Mouse (Mus musculus) intestine, postnatal 0 days (tissue): Measurements from ENCODE around the gene Ankrd26. TPM values are rescaled to one million over a fixed set of nuclear protein-coding genes. Genes with fewer than 3 reads are reported as not detected.
"Not testable (repeated sequence)": the region's sequence is repeated elsewhere in the genome, so short reads cannot be mapped to it uniquely, and the experiment has no call there.

Source experiments
- ATAC-seq: fragments of 200-750 bp; cut with Nextera tagmentation; 2 replicates; pipeline ENCODE4 v1.8.0; 2017; ENCODE audit warnings: mild to moderate bottlenecking, moderate TSS enrichment, moderate library complexity
- H3K27ac ChIP-seq: fragments of 300-500 bp; sonication (generic); 2 replicates; pipeline ENCODE4 v1.5.1; 2014; ENCODE audit warnings: mild to moderate bottlenecking, low read depth, low read length, moderate library complexity
- H3K27me3 ChIP-seq: fragments of 300-500 bp; sonication (generic); replicated peaks from 2 replicates; pipeline ENCODE4 v1.6.1; 2014; ENCODE audit warnings: low read length, mixed read lengths; ENCODE audit not compliant: control insufficient read depth, insufficient read depth
- H3K36me3 ChIP-seq: fragments of 300-500 bp; sonication (generic); 2 replicates; pipeline ENCODE4 v1.6.1; 2014; ENCODE audit warnings: mild to moderate bottlenecking, moderate library complexity; ENCODE audit not compliant: control insufficient read depth, insufficient read depth
- H3K4me1 ChIP-seq: fragments of 300-500 bp; sonication (generic); replicated peaks from 2 replicates; pipeline ENCODE4 v1.6.1; 2014; ENCODE audit warnings: antibody characterized with exemption, low read length, mixed read lengths; ENCODE audit not compliant: control insufficient read depth, insufficient read depth
- H3K4me2 ChIP-seq: fragments of 300-500 bp; sonication (generic); replicated peaks from 2 replicates; pipeline ENCODE4 v1.6.1; 2014; ENCODE audit warnings: low read depth, mild to moderate bottlenecking, moderate library complexity
- H3K4me3 ChIP-seq: fragments of 300-500 bp; sonication (generic); 2 replicates; pipeline ENCODE4 v1.5.1; 2014; ENCODE audit warnings: low read depth, low read length
- H3K9ac ChIP-seq: fragments of 300-500 bp; sonication (generic); 2 replicates; pipeline ENCODE4 v1.6.1; 2014; ENCODE audit warnings: mild to moderate bottlenecking, low read depth, low read length
- H3K9me3 ChIP-seq: fragments of 300-500 bp; sonication (generic); 2 replicates; pipeline ENCODE4 v1.6.1; 2016; ENCODE audit warnings: mixed run types; ENCODE audit not compliant: control insufficient read depth
- CTCF ChIP-seq: sonication (generic); IDR thresholded peaks from 2 replicates; pipeline ENCODE4 v1.5.1; 2016; ENCODE audit warnings: low read depth, mild to moderate bottlenecking, control low read depth, antibody characterized with exemption, moderate library complexity
- WGBS: fragments of 180-500 bp; shearing (Covaris S2); extraction: QIAGEN DNeasy Blood & Tissue Kit; methylation state at CpG from one replicate; pipeline ENCODE4 v1.1.7; 2014; 5-methylcytosine and 5-hydroxymethylcytosine counted together
- polyA plus RNA-seq: library from polyadenylated mRNA; unstranded; fragments of >200 nt; fragmentation: Nextera tagmentation; extraction: Ambion mirVana; gene quantifications from 2 replicates; pipeline ENCODE4 v1.2.1, GENCODE M21; 2015

Ankrd26 gene
- polyA plus RNA-seq, 1 experiment from 2014 or later: 2.7 TPM

DNA sequence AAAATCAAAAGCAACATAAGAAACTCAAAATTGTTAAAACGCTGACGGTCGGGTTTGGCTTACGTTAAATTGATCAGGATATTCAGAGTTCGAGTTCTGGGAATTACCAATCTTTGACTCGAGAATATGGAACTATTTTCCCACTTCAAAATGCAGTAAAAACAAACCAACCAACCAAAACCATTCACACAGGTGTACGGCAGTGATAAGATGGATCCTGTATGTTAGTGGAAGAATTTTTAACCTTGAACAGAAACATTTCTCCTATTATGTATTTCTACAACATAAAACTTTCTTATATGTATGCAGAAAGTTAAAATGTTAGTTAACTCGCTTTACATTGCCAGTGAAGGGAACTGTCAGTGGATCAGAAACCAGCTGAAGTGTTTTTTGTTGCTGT lies 801 bp downstream of the Ankrd26 start:
- Histone ChIP-seq H3K4me3 (peak overlapping the region; percentile 71), H3K9me3 (no peaks in the 10 kb centered on the region), H3K9ac (peak overlapping the region; percentile 57), H3K4me1 (no peaks in the 10 kb centered on the region), H3K27ac (no peak overlapping the region), H3K36me3 (peaks cover 4% of the 10 kb centered on the region), H3K4me2 (peak overlapping the region; percentile 99), H3K27me3 (no peaks in the 10 kb centered on the region)
- WGBS: 72% methylated on average over 8 of the region's 8 CpGs
- no peak for TF ChIP-seq CTCF
- ATAC-seq: no peak

DNA sequence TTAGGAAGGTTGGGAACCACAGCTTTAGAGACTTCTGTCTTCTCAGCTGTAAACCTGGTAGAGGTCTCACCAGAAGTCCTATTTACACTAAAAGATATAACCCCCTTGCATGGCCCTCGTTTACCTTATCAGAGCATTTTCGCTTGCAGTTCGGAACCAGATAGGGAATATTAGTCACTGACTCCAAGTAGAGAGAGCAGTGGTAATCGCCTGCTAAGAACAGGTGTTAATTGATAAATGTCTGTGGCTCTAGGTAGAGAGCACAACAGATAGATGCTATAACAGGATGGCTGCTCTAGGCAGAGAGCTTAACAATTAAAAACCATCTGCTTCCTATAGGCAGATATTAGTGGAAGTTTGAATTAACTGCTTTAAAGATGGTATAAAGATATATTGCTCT lies 23.4 kb downstream of the Ankrd26 start:
- ATAC-seq: no peak
- 83% methylated on average over 4 of the region's 4 CpGs for WGBS

DNA sequence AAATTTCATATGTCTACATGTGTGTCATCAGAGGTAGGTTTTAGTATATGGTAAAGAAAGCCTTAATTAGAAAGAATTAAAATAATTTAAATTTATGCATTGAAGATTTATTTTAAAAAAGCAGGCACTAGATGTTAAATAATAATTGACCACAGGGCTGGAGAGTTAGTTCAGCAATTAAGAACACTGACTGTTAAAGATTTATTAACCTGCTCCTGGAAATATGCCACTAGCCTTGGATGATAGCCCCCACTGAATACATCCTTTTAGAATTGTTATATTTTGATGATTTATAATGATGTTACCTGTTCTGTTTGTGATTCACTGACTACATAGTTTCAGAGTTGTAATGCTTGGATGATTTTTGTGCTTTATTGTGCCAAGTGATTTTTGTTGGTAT lies 24.8 kb downstream of the Ankrd26 start:
- H3K4me2 ChIP-seq, H3K27ac ChIP-seq, H3K4me1 ChIP-seq, H3K9ac ChIP-seq, H3K4me3 ChIP-seq, ATAC-seq, H3K27me3 ChIP-seq, H3K9me3 ChIP-seq: not testable (repeated sequence)
- peaks cover 10% of the 10 kb centered on the region for H3K36me3 ChIP-seq

More for the DNA sequence above, 23.4 kb downstream of the Ankrd26 start:
- Histone ChIP-seq H3K27me3 (no peaks in the 10 kb centered on the region), H3K4me2 (no peak overlapping the region), H3K4me3 (no peak overlapping the region), H3K9me3 (no peaks in the 10 kb centered on the region), H3K4me1 (no peaks in the 10 kb centered on the region), H3K27ac (no peak overlapping the region), H3K9ac (no peak overlapping the region), H3K36me3 (peaks cover 10% of the 10 kb centered on the region)
- TF ChIP-seq CTCF: no peak

DNA sequence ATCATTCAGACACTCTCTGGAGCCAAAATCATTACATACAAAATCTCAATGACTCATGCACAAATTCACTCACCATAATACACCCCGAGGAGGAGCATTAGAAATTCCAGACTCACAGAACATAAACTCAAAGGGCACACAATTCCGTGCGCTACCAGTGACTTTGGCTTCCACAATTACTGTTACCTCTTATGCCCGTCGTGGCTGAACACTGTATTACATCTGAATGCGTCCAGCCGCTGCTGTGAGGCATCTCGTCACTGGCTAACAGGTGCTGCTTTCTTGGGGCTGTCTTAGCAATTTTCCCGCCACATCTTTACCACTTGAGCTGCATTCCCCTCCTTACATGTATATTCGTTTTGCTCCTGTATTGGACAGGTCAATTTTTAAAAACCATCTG lies 26.7 kb downstream of the Ankrd26 start:
- Histone ChIP-seq H3K4me3 (no peak overlapping the region), H3K9ac (no peak overlapping the region), H3K4me1 (no peaks in the 10 kb centered on the region), H3K27ac (no peak overlapping the region), H3K4me2 (no peak overlapping the region), H3K27me3 (no peaks in the 10 kb centered on the region), H3K9me3 (no peaks in the 10 kb centered on the region), H3K36me3 (peaks cover 28% of the 10 kb centered on the region)
- ATAC-seq: no peak
- no peak for TF ChIP-seq CTCF
- WGBS: 90% methylated on average over 10 of the region's 10 CpGs

DNA sequence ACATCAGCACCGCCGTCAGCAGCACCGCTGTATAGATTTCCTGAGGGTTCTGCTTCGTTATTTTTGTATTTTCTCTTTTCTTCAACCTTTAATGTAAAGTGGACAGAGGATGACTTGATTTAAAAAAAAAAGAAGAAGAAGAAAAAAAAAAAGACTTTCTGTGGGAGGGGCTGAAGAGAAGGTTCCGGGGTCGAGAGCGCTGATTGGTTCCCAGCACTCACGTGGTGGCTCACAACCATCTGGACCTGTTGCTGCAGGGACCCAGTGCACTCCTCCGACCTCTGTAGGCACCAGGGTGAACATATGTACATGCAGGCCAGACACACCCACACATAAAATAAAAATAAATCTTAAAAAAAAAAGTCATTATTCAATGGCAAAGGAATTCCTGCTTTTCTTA lies 28.6 kb downstream of the Ankrd26 start:
- TF ChIP-seq CTCF: no peak
- Histone ChIP-seq H3K27me3 (no peaks in the 10 kb centered on the region), H3K4me2 (no peak overlapping the region), H3K36me3 (peaks cover 40% of the 10 kb centered on the region), H3K9ac (no peak overlapping the region), H3K4me3 (no peak overlapping the region), H3K9me3 (no peaks in the 10 kb centered on the region), H3K4me1 (no peaks in the 10 kb centered on the region), H3K27ac (no peak overlapping the region)
- ATAC-seq: no peak
- WGBS: 88% methylated on average over 9 of the region's 9 CpGs

DNA sequence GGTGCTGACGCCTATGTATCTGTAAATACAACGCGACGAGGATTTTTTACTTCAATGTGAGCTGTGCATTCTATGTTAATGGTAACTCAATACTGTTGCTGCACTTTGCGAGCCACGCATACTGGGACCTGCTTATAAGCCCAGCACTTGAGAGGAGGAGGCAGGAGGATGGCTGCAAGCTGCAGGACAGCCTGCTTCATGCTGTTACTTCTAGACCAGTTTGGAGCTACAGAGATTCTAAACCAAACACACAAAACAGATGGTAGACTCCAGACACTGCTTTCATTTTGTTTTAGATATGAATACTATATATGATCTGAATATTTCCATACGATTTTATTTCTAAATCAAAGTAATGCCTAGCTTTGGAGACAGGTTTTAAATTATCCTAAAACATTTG lies 41.4 kb downstream of the Ankrd26 start:
- no peaks in the 10 kb centered on the region for H3K27me3 ChIP-seq
- no peaks in the 10 kb centered on the region for H3K4me1 ChIP-seq
- no peak overlapping the region for H3K27ac ChIP-seq
- H3K4me3 ChIP-seq: no peak overlapping the region
- 92% methylated on average over 7 of the region's 7 CpGs for WGBS
- TF ChIP-seq CTCF: no peak
- no peaks in the 10 kb centered on the region for H3K9me3 ChIP-seq
- no peak for ATAC-seq
- H3K9ac ChIP-seq: no peak overlapping the region
- H3K36me3 ChIP-seq: peaks cover 24% of the 10 kb centered on the region
- H3K4me2 ChIP-seq: no peak overlapping the region

DNA sequence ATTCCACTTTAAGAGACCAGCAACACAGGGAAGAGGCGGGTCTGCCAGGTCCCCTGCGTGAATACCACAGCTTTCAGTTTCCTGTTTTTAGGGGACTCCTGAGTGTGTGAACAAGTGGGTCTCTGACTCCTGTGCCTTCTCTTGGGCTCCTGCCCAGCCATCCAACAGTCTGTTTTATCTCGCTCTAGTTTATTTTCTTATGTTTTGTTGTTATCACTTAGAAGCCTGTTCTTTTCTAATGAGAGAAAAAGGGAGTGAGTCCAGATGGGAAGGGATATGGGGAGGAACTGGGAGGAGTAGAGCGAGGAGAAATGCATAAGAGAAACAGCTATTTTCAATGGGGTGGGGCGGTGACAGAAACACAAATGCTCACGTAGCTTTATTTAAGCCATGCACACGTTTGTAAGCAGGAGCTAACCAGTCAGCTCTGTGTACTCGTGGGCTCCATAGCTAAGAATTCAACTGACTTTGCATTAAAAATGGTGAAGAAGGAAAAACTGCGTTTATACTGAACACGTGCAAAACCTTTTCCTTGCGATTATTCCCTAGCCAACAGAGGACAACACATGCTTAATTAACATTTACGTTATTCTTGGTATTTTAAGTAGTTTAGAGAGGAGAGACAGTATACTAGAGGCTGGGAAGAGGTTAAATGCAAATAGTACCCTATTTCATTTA lies 48.6 kb downstream of the Ankrd26 start:
- no peak overlapping the region for H3K4me3 ChIP-seq
- H3K27me3 ChIP-seq: no peaks in the 10 kb centered on the region
- H3K4me2 ChIP-seq: no peak overlapping the region
- 93% methylated on average over 12 of the region's 12 CpGs for WGBS
- no peak for TF ChIP-seq CTCF
- H3K9me3 ChIP-seq: no peaks in the 10 kb centered on the region
- no peak overlapping the region for H3K9ac ChIP-seq
- H3K36me3 ChIP-seq: peaks cover 16% of the 10 kb centered on the region
- no peaks in the 10 kb centered on the region for H3K4me1 ChIP-seq
- no peak for ATAC-seq
- H3K27ac ChIP-seq: no peak overlapping the region
